Mouse (Mus musculus): ENCODE measurements around the gene Map3k5.

- TF ChIP-seq CTCF (IDR thresholded peaks at IDR 0.05; ENCODE audit: insufficient read depth, low read length), result no peak
- TF ChIP-seq POLR2A (IDR thresholded peaks at IDR 0.05; ENCODE audit: borderline replicate concordance, extremely low read depth, low read depth, low read length), result no peak
Observed at GRCm38 (mm10) chr10:20157021-20157726, 222.9 kb downstream of the Map3k5 start.

Data from lung, adult 2 months (tissue).